Mouse (Mus musculus) gastrocnemius, postnatal 14 days (tissue): Measurements from ENCODE around the gene Specc1l. TPM values are rescaled to one million over a fixed set of nuclear protein-coding genes. Genes with fewer than 3 reads are reported as not detected.
"Not testable (repeated sequence)": the region's sequence is repeated elsewhere in the genome, so short reads cannot be mapped to it uniquely, and the experiment has no call there.

Experiments used
- DNase-seq: peaks from one replicate; pipeline ENCODE4 v3.0.0; 2021; ENCODE audit warnings: mixed read lengths
- intact Hi-C: fragments of 180-260 bp; cut with DNase I; formaldehyde crosslinking; loops from one replicate; pipeline ENCODE4 v1.15.1; 2025; ENCODE audit warnings: low total_unique reads
- total RNA-seq, 2 experiments: library from RNA; stranded (reverse); gene quantifications; 2 replicates each; pipeline ENCODE4 v1.2.3; 2021

The Specc1l gene
- total RNA-seq, 2 experiments from 2014 or later, result 33.5 TPM

DNA sequence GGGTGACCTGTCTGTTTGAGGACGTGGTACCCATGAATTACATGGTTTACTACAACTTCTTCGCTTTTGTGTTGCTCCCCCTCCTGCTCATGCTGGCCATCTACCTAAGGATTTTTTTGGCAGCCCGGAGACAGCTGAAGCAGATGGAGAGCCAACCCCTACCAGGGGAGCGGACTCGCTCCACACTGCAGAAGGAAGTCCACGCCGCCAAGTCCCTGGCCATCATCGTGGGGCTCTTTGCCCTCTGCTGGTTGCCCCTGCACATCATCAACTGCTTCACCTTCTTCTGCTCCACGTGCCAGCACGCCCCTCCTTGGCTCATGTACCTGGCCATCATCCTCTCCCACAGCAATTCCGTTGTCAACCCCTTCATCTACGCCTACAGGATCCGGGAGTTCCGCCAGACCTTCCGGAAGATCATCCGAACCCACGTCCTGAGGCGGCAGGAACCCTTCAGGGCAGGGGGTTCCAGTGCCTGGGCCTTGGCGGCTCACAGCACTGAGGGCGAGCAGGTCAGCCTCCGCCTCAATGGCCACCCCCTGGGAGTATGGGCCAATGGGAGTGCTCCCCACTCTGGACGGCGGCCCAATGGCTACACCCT is 121.4 kb downstream of the Specc1l start:
- intact Hi-C loops, result no loop called here

DNA sequence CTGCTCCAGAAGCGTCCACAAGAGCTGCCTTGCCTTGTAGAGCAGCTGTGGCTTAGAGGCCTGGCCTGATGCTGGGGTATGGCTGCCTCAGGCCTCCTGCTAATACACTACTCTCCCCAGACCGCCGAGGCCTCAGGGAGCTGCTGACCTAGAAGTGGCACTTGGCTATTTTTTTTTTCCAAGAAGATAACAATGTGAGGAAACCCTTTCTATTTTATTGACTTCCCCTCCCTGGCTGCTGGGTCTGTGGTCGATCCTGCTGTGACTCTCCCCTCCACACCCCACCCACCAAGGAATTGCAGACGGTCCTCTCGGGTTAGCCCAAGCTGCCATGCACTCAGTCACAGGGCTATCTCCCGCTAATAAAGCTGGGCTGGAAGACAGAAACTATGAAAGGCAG is 122.3 kb downstream of the Specc1l start:
- no peak for DNase-seq
- intact Hi-C loops, result no loop called here

More for the DNA sequence above, 121.4 kb downstream of the Specc1l start:
- DNase-seq, result no peak

DNA sequence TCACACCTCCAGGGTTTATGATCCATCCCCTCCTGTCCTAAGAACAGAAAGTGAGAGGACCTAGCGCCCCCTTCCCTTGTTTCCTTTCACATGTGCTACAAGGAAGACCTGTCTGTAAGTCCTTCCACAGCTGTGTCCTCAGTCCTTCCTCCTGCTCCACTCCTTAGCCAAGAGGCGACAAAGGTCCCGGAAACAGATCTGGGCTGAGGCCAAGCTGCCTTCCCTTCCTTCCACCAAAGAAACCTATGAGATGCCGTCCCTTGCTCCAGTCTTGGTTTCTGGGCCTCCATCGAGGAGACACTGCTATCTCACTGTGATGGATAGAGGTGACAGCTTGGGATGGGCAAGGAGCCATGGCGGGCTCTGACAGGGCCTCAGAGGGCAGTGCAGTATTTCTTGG is 123.2 kb downstream of the Specc1l start:
- intact Hi-C loops, result no loop called here
- DNase-seq, result no peak

DNA sequence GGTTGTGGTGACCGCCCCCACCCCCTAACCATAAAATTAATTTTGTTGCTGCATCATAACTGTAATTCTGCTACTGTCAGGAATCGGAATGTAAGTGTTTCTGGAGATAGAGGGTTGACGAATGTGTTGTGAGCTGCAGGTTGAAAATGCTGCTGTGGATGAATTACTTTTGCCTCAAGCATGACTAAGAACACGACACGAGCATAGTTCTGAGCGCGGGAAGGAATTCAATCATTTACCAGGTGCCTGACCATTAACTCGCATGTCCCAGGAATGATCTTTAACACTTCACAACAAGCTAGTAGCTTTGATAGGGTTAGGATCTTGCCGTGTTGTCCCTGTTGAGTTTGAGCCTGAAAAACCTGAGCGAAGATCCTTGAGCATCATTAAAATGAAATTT is 125.4 kb downstream of the Specc1l start:
- intact Hi-C loops, result no loop called here
- DNase-seq, result no peak

DNA sequence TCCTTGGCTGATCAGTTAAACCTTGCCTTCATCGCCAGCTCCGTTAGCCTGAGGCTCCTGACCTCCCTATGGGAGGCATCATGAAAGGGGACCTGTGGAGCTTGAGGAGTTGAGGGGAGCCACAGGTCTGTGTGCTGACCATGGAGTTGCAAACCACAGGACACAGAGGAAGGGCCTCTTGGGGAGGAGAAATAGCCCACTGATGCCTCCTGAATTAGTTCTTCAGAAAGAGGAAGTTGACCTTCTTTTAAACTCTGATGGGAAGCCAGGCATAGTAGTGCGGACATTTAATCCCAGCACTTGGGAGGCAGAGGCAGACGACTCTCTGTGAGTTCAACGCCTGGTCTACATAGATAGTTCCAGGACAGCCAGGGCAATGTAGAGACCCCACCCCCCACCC is 127.0 kb downstream of the Specc1l start:
- intact Hi-C loops, result no loop called here
- DNase-seq, result no peak

DNA sequence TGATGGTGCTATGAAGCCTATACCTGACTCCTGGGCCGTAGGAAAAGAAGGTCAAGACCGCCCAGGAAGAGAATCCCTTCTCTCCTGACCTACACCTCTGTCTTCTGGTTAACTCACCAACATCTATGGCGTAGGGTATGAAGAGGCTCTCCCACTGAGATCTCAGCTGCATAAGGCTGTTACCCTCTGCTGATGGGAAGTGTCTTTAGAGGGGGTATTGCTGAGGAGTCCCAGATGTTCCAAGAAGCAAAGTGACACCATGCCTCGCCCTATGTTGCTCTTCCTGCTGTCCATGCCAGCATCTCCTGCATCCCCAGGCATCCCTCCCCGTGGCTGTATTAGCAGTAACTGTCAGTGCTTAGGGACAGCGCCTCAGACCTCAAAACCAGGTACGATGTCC is 127.5 kb downstream of the Specc1l start:
- DNase-seq, result no peak
- intact Hi-C loops, result no loop called here

DNA sequence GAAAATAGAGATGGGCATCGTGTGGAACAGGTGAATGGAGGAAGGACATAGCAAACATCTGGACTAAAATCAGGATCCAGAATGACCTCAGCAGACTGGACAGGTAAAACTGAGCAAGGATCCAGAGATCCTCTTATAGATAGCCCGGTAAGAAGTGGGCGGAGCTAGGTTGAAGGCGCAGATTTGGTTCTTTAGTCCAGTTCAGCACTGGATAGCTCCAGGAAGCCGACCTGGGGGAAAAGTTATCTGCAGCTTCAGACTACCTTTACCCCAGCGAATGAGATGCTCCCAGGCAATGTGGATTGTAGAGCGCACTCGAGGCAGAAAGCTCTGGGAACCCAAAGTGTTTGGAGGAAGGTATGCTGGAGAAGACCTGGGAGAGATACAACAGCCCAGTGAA is 130.1 kb downstream of the Specc1l start:
- intact Hi-C loops, result no loop called here
- DNase-seq, result no peak

DNA sequence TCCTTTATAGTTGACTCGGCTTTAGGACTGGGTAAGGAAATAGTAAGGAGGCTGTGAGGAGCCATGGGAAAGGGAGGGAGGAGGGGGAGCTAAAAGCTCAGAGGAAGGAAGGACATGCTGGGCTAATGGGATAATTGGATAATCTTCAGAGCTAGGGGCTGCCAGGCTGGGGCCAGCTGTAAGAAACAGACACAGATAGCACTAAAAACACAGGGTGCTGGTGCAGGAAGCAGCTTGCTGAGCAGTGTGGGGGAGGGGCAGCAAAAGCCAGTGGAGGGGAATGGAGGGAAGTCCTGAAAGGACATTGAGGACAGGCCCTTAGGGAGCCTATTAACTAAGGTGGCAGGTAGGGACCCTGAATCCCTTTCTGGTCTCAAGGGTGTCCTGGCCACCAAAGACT is 132.7 kb downstream of the Specc1l start:
- intact Hi-C loops, DNase-seq: not testable (repeated sequence)

DNA sequence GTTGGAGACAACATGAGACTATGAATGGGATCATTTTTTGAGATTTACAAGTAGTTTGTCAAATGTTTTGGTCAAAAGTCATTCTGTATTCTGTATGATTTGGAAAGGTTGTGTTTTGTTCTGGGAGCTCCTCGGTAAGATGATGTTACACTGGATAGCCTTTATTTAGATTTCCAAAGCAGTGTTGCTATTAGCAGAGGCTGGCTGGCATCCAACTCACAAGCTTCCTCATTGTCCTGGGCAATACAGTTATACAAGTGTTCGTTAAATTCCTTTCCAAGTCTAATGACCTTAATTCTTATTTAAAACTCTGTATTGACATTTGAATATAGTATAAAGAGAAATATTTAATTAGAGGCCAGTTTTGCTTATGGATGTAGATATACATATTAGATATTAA is 133.4 kb downstream of the Specc1l start:
- DNase-seq, result no peak
- intact Hi-C loops, result no loop called here

DNA sequence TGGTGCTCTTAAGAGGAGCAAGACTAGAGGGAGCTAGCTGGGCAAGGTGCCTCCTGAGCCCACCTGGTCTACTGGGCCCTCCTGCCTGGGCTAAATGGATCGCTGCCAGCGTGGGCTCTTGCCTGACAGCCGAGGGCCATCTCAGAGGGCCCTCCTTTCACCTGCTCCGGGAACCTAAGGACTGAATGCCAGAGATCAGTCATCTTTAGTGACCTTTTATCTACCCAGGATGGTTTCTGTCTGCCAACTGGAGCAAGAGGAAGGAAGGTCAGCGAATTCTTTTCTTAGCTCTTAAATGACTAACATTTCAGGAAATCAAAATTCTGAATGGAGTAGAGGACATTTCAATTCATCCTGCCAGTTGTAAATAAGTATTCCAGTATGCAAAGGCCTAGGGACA is 138.7 kb downstream of the Specc1l start:
- DNase-seq, result no peak
- intact Hi-C loops, result no loop called here

DNA sequence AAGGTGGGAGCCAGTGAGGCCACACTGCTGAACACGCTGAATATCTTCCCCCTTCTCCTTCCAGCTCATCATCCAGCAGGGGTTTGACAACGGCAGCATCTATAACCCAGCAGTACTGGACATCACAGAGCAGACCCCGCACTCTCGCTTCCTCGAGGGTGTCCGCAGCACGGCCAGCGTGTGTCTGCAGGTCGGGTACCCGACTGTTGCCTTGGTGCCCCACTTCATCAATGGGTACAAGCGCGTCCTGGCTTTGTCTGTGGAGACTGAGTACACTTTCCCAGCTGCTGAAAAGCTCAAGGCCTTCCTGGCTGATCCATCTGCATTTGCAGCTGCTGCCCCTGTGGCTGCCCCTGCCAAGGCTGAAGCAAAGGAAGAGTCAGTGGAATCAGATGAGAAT is 140.7 kb downstream of the Specc1l start:
- DNase-seq, result no peak
- intact Hi-C loops, result no loop called here

DNA sequence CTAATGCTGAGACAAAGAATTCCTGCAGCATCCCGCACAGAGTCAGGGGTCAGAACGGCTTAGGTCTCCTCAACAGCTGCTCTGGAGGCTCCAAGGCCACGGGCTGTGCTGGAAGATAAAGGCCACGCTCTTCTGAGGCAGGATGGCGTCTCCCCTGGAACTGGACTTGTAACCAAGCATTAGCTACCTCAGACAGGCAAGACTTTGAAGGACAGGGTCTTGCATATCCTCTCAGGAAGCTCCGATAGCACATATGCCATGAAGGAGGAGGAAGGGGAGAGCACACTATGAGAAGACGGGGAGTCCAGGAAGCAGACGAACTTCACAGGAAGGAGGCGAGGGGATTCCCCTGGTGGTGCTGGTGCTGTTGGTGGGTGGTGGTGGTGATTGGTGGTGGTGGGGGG is 142.0 kb downstream of the Specc1l start:
- intact Hi-C loops, DNase-seq: not testable (repeated sequence)

DNA sequence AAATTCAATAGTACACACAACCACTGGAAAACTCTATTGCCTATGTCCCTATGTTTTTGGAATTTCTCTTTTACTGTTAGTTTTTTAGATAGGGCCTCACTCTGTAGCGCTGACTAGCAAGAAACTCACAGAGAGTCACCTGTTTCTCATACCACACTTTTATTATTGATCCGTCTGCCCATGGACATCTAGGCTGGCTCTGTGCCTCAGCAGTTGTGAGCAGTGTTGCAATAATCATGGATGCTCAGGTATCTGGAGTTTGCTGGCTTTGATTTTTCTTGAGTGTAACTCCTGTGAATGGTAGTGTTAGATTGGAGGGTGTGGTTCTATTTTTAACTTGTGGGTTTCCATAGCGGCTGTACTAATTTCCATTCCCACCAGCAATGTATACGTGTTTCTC is 143.5 kb downstream of the Specc1l start:
- intact Hi-C loops, result no loop called here
- DNase-seq, result no peak

Other genes starting within 250 kb of the Specc1l start
- 1 to 10 TPM in 1 of 2 experiments, under 1 TPM in 1; 0.18 to 1.2 TPM for gene Gnaz, start 244.9 kb upstream of the Specc1l start, total RNA-seq
- gene Rsph14, start 179.5 kb upstream of the Specc1l start, total RNA-seq, result not detected
- under 1 TPM; 0.66 to 0.76 TPM for gene Rab36, start 175.0 kb upstream of the Specc1l start, total RNA-seq
- gene Bcr, start 151.5 kb upstream of the Specc1l start, total RNA-seq, result 1 to 10 TPM; 4.7 to 5.3 TPM
- gene Adora2a, start 104.8 kb downstream of the Specc1l start, total RNA-seq, result 1 to 10 TPM; 2.7 to 2.9 TPM
- under 1 TPM in 1 of 2 experiments, not detected in 1; 0.29 TPM for gene Upb1, start 189.0 kb downstream of the Specc1l start, total RNA-seq